Mouse (Mus musculus): ENCODE data around the gene Clec10a. TPM values are rescaled to one million over a fixed set of nuclear protein-coding genes. Genes with fewer than 3 reads are reported as not detected.
"Not testable (repeated sequence)": the region's sequence is repeated elsewhere in the genome, so short reads cannot be mapped to it uniquely, and the experiment has no call there.

Gene Clec10a
- 0.73 and 0.75 TPM in 2 replicates for polyA plus RNA-seq (2015; fragmentation: Nextera tagmentation; extraction: Ambion mirVana)

GRCm38 (mm10) chr11:70155897-70156296, at the start of gene Clec10a:
Gene Clec10a (plus strand): TSS chr11:70156197.
- not testable (repeated sequence) for ATAC-seq (replicated peaks)

GRCm38 (mm10) chr11:70107085-70107484, 48.9 kb upstream of the Clec10a start:
- Histone ChIP-seq H3K9ac (replicated peaks) (no peak overlapping the region), H3K27ac (replicated peaks) (no peak overlapping the region), H3K4me2 (replicated peaks) (no peak overlapping the region), H3K27me3 (no peaks in the 10 kb centered on the region), H3K4me3 (no peak overlapping the region), H3K36me3 (no peaks in the 10 kb centered on the region), H3K9me3 (no peaks in the 10 kb centered on the region), H3K4me1 (no peaks in the 10 kb centered on the region)
- WGBS, result 72% methylated on average over 8 of the region's 8 CpGs
- no peak for ATAC-seq (replicated peaks)

More at GRCm38 (mm10) chr11:70155897-70156296, at the start of gene Clec10a:
- WGBS, result no CpG with 5 or more reads among the region's 5 CpGs
- H3K4me3 ChIP-seq; H3K27ac ChIP-seq (replicated peaks); H3K4me2 ChIP-seq (replicated peaks); H3K9me3 ChIP-seq; H3K27me3 ChIP-seq; H3K4me1 ChIP-seq; H3K9ac ChIP-seq (replicated peaks); H3K36me3 ChIP-seq: not testable (repeated sequence)

GRCm38 (mm10) chr11:70110146-70110545, 45.9 kb upstream of the Clec10a start:
- H3K27ac ChIP-seq (replicated peaks), result no peak overlapping the region
- H3K27me3 ChIP-seq, result no peaks in the 10 kb centered on the region
- no peak for ATAC-seq (replicated peaks)

GRCm38 (mm10) chr11:70114562-70114961, 41.4 kb upstream of the Clec10a start:
- Histone ChIP-seq H3K9me3 (no peaks in the 10 kb centered on the region), H3K27me3 (no peaks in the 10 kb centered on the region), H3K4me3 (no peak overlapping the region), H3K27ac (replicated peaks) (no peak overlapping the region), H3K4me2 (replicated peaks) (no peak overlapping the region), H3K9ac (replicated peaks) (no peak overlapping the region), H3K4me1 (no peaks in the 10 kb centered on the region), H3K36me3 (no peaks in the 10 kb centered on the region)
- ATAC-seq (replicated peaks), result no peak
- WGBS, result 76% methylated on average over 4 of the region's 4 CpGs

More at GRCm38 (mm10) chr11:70110146-70110545, 45.9 kb upstream of the Clec10a start:
- Histone ChIP-seq H3K36me3 (no peaks in the 10 kb centered on the region), H3K4me3 (no peak overlapping the region), H3K9me3 (no peaks in the 10 kb centered on the region), H3K9ac (replicated peaks) (no peak overlapping the region), H3K4me1 (no peaks in the 10 kb centered on the region), H3K4me2 (replicated peaks) (no peak overlapping the region)
- WGBS, result 76% methylated on average over 3 of the region's 3 CpGs

GRCm38 (mm10) chr11:70115901-70116300, 40.1 kb upstream of the Clec10a start:
- no peak for ATAC-seq (replicated peaks)
- H3K4me3 ChIP-seq, result no peak overlapping the region
- no peaks in the 10 kb centered on the region for H3K9me3 ChIP-seq
- H3K27me3 ChIP-seq, result no peaks in the 10 kb centered on the region
- WGBS, result 95% methylated on average over 3 of the region's 3 CpGs
- H3K9ac ChIP-seq (replicated peaks), result no peak overlapping the region
- H3K36me3 ChIP-seq, result no peaks in the 10 kb centered on the region
- no peak overlapping the region for H3K4me2 ChIP-seq (replicated peaks)
- H3K4me1 ChIP-seq, result no peaks in the 10 kb centered on the region
- H3K27ac ChIP-seq (replicated peaks), result no peak overlapping the region

DNA sequence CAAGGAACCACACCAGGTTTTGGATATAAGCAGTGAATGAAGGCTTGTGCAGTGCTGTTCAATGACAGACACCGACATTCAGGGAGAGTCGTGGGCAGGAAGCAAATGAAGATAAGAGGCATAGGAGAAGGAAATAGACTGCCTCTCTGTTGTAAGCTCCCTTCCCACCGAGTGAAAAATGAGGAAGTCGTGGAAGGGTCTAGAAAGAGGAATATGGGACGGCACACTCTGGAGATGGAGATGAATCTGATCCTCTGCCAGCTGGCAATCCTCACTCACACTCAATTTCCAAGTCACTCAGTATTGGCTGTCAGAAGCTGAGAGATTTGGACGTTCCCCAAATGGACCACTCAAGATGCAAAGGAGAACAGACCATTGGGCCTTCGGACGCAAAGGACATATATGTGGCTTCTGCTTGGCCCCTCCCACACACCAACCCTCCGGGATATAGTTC, 26.0 kb upstream of the Clec10a start, which contains the start of gene Mgl2:
TSS of gene Mgl2 (plus strand) at position 404 of the 454 bp plus-strand sequence.
- Histone ChIP-seq H3K27ac (replicated peaks) (no peak within 1 kb of the TSS), H3K4me3 (no peak within 1 kb of the TSS), H3K9ac (replicated peaks) (no peak within 1 kb of the TSS), H3K36me3 (no peaks in the 10 kb centered on the region), H3K9me3 (no peaks in the 10 kb centered on the region), H3K4me1 (no peaks in the 10 kb centered on the region), H3K27me3 (no peaks in the 10 kb centered on the region), H3K4me2 (replicated peaks) (no peak within 1 kb of the TSS)
- 80% methylated on average over 9 of the region's 9 CpGs for WGBS
- no peak for ATAC-seq (replicated peaks)

DNA sequence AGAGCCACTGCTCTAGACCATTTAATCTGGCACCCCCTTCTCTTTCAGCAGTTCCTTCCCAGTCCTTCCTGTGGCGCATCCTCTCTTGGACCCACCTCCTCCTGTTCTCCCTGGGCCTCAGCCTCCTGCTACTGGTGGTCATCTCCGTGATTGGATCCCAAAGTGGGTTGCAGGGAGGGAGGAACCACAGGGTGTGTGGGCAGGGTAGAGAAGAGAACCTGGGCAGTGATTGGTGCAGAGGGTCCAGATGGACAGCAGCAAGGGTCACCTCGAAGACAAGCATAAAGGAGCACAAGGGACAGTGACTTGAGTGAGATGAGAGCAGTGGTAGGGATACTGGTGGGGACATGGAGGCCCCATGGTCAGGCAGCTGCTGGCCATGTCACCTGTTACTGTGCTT, 21.0 kb upstream of the Clec10a start:
- not testable (repeated sequence) for ATAC-seq (replicated peaks)
- WGBS, result 70% methylated on average over 3 of the region's 3 CpGs

GRCm38 (mm10) chr11:70135925-70136324, 20.1 kb upstream of the Clec10a start:
- not testable (repeated sequence) for H3K4me3 ChIP-seq; H3K36me3 ChIP-seq; H3K9ac ChIP-seq (replicated peaks); H3K4me2 ChIP-seq (replicated peaks); H3K4me1 ChIP-seq; H3K27ac ChIP-seq (replicated peaks); H3K9me3 ChIP-seq; ATAC-seq (replicated peaks); H3K27me3 ChIP-seq
- WGBS, result 91% methylated on average over 8 of the region's 8 CpGs

More for the DNA sequence above, 21.0 kb upstream of the Clec10a start:
- H3K9ac ChIP-seq (replicated peaks); H3K36me3 ChIP-seq; H3K27ac ChIP-seq (replicated peaks); H3K9me3 ChIP-seq; H3K27me3 ChIP-seq; H3K4me2 ChIP-seq (replicated peaks); H3K4me1 ChIP-seq; H3K4me3 ChIP-seq: not testable (repeated sequence)

GRCm38 (mm10) chr11:70139171-70139570, 16.8 kb upstream of the Clec10a start:
- H3K27ac ChIP-seq (replicated peaks), result no peak overlapping the region
- no peak overlapping the region for H3K4me3 ChIP-seq
- no peaks in the 10 kb centered on the region for H3K27me3 ChIP-seq
- ATAC-seq (replicated peaks), result no peak
- no peak overlapping the region for H3K9ac ChIP-seq (replicated peaks)
- WGBS, result 90% methylated on average over 10 of the region's 10 CpGs
- H3K4me1 ChIP-seq, result no peaks in the 10 kb centered on the region
- H3K9me3 ChIP-seq, result no peaks in the 10 kb centered on the region
- H3K4me2 ChIP-seq (replicated peaks), result no peak overlapping the region
- no peaks in the 10 kb centered on the region for H3K36me3 ChIP-seq

- H3K36me3 ChIP-seq, result no peaks in the 10 kb centered on the region
- H3K4me2 ChIP-seq (replicated peaks), result no peak overlapping the region
- H3K4me1 ChIP-seq, result no peaks in the 10 kb centered on the region
- no peak for ATAC-seq (replicated peaks)
- no peak overlapping the region for H3K27ac ChIP-seq (replicated peaks)
- no peak overlapping the region for H3K9ac ChIP-seq (replicated peaks)
- 65% methylated on average over 3 of the region's 3 CpGs for WGBS
- no peak overlapping the region for H3K4me3 ChIP-seq
- no peaks in the 10 kb centered on the region for H3K9me3 ChIP-seq
- no peaks in the 10 kb centered on the region for H3K27me3 ChIP-seq
Observed at GRCm38 (mm10) chr11:70151072-70151471, 4.9 kb upstream of the Clec10a start.

GRCm38 (mm10) chr11:70162336-70162735, 6.3 kb downstream of the Clec10a start:
- Histone ChIP-seq H3K4me3 (no peak overlapping the region), H3K36me3 (no peaks in the 10 kb centered on the region), H3K9me3 (no peaks in the 10 kb centered on the region), H3K4me2 (replicated peaks) (no peak overlapping the region), H3K27ac (replicated peaks) (no peak overlapping the region), H3K27me3 (no peaks in the 10 kb centered on the region), H3K9ac (replicated peaks) (no peak overlapping the region), H3K4me1 (no peaks in the 10 kb centered on the region)
- 69% methylated on average over 3 of the region's 3 CpGs for whole genome bisulfite sequencing
- ATAC-seq (replicated peaks), result no peak

GRCm38 (mm10) chr11:70165972-70166921, 10.2 kb downstream of the Clec10a start:
- H3K9me3 ChIP-seq, result no peaks in the 10 kb centered on the region
- no peak overlapping the region for H3K9ac ChIP-seq (replicated peaks)
- H3K4me2 ChIP-seq (replicated peaks), result no peak overlapping the region
- H3K27ac ChIP-seq (replicated peaks), result no peak overlapping the region
- H3K36me3 ChIP-seq, result no peaks in the 10 kb centered on the region
- 72% methylated on average over 16 of the region's 16 CpGs for WGBS
- H3K4me3 ChIP-seq, result no peak overlapping the region
- no peaks in the 10 kb centered on the region for H3K27me3 ChIP-seq
- no peaks in the 10 kb centered on the region for H3K4me1 ChIP-seq
- ATAC-seq (replicated peaks), result no peak
